Mouse (Mus musculus) lung, adult 2 months (tissue): ENCODE results near the gene Nudt2.

Experiments used
- CTCF ChIP-seq: fragments of 200-500 bp; IDR thresholded peaks from 2 replicates; pipeline ENCODE4 v1.5.1; 2011; ENCODE audit warnings: mild to moderate bottlenecking, low read length, control low read depth; ENCODE audit not compliant: insufficient read depth
- POLR2A ChIP-seq: fragments of 200-500 bp; IDR thresholded peaks from 2 replicates; pipeline ENCODE4 v1.6.1; 2011; ENCODE audit warnings: low read depth, mild to moderate bottlenecking, control low read depth, low read length, borderline replicate concordance; ENCODE audit errors: extremely low read depth

DNA sequence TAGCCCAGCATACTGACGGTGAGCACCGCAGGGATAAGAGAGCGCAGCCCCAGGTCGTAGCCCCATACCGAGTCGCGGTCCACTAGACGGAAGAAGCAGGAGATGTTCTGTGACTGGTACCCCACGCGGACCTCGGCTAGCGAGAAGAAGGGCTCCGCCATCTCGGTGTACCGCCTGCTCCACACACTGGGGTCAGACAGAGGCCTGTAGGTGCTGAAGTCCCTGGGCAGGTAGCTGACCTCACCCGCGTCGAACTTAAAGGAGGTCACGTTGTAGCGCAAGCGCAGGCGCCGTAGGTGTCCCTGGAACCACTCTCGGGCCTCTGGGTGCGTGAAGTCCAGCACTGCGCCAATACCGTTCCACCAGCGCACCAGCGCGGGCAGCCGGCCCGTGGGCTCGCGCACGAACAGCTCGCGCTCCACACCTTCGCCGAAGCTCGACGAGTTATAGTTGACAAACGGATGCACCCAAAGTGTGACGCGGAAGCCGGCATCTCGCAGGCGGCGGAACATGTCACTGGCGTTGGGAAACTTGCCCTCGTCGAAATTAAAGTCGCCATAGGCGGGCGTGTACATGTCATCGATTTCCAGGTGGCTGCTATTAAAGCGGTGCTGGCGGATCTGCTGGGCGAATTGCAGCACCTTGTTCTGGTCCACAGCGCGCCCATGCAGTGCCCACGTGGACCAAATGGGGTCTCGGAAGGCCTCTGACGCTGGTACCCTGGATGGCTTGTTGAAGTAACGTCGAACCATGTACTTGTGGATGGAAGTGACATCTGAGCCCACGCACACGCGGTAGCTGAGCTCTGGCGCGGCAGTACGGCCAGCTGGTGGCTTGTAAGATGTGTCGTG is 33.3 kb downstream of the Nudt2 start:
- TF ChIP-seq CTCF (no peak), POLR2A (no peak)
